Mouse (Mus musculus) large intestine, adult 2 months (tissue): ENCODE results near the gene Ubr7. TPM values are rescaled to one million over a fixed set of nuclear protein-coding genes. Genes with fewer than 3 reads are reported as not detected.

ENCODE experiments used
- DNase-seq: peaks from one replicate; pipeline ENCODE4 v3.0.0-alpha.2; 2012; ENCODE audit warnings: low read depth, low spot score
- WGBS: fragments of 180-500 bp; shearing (Covaris S2); methylation state at CpG from one replicate; pipeline ENCODE4 v1.1.7; 2018; 5-methylcytosine and 5-hydroxymethylcytosine counted together
- polyA plus RNA-seq: library from polyadenylated mRNA; depleted of rRNA; stranded (reverse); fragments of >200 nt; gene quantifications from 2 replicates; pipeline ENCODE4 v1.2.3, GENCODE M21; 2012

Gene Ubr7
- polyA plus RNA-seq, 1 experiment = 8.5 TPM

GRCm38 (mm10) chr12:102740285-102740684, 17.5 kb upstream of the Ubr7 start:
- WGBS = 62% methylated on average over 3 of the region's 3 CpGs
- DNase-seq = no peak

DNA sequence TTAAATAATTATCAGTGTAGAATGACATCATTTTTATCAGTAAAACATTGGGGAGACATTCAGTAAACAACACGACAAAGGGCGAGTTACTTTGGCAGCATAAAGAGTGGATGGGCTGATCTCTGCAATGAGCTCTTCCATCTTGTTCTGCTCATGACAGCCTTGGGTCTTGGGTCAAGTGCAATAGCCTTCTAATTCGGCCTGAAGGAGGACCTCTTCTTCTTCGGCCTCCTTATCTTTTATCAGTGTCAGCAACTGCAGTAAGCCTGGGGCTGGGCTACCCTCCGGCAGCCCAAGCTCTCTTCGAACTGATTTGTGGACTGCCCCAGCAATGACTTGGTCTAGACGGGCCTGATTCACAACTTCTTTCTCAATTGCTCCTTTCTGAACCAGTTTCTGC, 15.7 kb upstream of the Ubr7 start:
- no peak for DNase-seq
- WGBS = 89% methylated on average over 7 of the region's 7 CpGs

DNA sequence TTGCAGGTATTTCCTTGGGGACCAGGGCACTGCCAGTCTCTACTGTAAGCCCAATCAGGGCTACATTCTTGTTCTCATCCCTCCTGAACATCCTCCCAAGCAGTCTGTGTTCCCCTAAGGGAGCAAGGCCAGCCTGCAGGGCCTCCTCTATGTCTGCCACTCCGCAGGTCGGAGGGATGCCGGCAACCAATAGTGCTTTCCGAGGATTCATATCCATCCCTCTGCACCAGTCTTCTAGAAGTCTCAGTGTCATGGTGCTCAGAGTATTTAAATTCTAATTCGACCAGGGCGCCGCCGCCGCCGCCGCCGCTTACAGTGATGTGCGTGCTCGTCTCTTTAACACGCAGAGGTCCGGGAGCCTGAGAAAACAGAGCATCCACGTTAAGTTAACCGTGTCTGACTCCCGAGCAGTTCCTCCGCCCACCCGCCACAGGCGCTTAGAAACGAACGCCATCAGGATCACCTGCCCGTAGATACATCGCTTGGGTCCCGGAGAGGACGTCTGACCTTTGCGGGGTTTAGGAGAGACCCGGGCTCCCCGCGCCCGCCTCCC, 14.7 kb upstream of the Ubr7 start:
- under 1% methylated on average over 33 of the region's 33 CpGs for WGBS
- DNase-seq = no peak

DNA sequence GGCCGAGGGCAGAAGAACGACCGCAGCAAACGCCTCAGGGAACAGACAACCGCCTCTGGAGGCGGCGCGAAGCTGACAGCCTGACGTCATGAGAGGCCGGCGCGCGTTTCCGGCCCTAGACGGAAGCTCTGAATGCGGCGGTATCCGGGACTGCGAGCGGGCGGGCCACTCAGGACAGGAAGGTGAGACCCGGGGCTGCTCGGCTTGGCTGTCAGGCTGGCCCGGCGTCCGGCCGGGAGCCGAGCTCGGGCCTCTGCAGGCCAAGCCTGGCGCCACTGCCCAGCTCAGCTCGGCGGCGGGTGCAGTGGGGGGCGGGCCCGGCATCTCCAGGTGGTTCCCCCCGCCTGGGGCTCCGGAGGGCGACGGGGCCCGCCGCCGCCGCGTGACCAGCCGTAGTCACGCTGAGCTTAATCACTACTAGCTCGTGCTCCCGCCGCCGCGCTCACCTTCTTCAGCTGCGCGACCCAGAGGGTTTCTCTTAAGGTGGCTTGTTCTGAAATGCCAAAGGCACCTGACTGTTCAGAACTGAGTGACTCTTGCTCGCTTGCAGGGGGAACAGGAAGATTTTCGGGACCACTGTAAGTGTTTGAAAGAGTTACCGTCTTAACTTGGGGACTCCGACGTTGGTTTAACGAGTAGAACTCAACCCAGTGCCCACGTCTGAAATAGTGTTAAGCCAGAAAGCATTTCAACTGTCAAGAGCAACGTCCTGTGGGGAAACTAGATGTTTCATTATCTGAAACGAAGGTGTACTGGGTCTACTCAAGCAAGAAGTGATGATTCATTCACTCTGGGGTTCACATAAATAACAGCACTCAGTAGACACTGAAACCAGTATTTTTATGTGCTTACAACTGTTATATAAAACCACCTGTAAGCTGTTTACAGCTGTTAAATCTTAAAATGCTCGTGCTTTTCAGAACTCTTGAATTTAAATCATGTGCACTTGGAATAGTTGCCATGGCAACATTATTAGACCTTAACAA, 13.9 kb upstream of the Ubr7 start, which contains the start of the genes Moap1 and Tmem251:
Gene Moap1, minus strand, starts transcription at position 73 of the 986 bp plus-strand sequence.
Gene Tmem251, plus strand, starts transcription at position 174 of the 986 bp plus-strand sequence.
- DNase-seq = no peak
- under 1% methylated on average over 63 of the region's 63 CpGs for WGBS

GRCm38 (mm10) chr12:102744839-102745238, 12.9 kb upstream of the Ubr7 start:
- 51% methylated on average over 6 of the region's 6 CpGs for WGBS

GRCm38 (mm10) chr12:102748256-102748655, 9.5 kb upstream of the Ubr7 start:
- 72% methylated on average over 3 of the region's 3 CpGs for WGBS
- no peak for DNase-seq

More at GRCm38 (mm10) chr12:102744839-102745238, 12.9 kb upstream of the Ubr7 start:
- DNase-seq = no peak

GRCm38 (mm10) chr12:102756304-102756703, 1.5 kb upstream of the Ubr7 start:
- WGBS = 69% methylated on average over 7 of the region's 7 CpGs
- DNase-seq = no peak

DNA sequence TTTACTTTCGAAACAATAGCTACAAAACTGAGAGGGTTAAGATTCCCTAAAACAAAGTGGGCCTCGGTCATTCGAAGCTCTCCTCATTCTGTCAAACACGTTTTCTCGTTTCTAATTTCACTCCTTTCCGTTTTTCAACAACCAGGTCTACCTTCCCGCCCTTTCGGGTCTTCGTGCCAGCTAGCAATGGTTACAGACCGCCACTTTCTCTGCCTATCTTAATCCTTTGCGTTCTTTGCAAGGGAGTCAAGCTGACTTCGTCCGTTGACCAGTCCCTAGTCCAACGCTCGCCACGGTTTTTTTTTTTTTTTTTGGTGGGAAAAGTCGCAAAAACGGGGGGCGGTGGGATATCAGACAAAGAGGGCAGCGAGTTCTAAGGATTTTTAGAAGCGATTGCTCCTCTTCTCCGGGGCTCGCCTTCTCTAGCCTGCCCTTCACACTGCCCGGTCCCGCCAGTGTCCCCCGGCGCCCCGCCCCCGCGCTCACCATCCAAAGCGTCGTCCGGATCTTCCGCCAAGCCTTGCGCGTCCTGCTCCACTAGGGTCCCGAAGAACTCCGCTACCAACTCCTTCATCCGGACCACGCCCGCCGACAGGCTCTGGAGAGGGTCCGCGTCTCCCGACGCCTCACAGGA, 595 bp upstream of the Ubr7 start:
- 2% methylated on average over 46 of the region's 46 CpGs for WGBS
- no peak for DNase-seq

DNA sequence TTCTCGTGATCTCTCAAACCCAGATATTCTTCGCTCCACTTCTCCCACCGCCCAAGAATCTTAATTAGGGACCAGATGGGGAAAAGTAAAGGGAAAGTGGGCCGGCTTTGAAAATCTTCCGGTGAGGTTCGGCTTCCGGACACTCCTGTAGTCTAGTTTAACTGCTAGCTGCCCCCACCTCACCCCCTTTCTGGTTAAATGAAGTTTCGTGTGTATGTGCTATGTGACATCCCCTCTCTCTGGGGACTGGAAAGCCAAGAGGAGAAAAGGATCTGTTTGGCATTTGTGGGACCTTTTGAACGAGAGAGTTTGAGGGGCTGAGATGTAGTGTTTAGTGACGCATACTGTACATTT, 613 bp downstream of the Ubr7 start, which contains the start of gene Gm20604:
Gene Gm20604, minus strand, starts transcription at position 270 of the 354 bp plus-strand sequence.
- WGBS = under 1% methylated on average over 10 of the region's 10 CpGs
- DNase-seq = no peak

- WGBS = 3% methylated on average over 5 of the region's 5 CpGs
- DNase-seq = no peak
These were observed 1.2 kb downstream of the Ubr7 start for GRCm38 (mm10) chr12:102758936-102759335.

DNA sequence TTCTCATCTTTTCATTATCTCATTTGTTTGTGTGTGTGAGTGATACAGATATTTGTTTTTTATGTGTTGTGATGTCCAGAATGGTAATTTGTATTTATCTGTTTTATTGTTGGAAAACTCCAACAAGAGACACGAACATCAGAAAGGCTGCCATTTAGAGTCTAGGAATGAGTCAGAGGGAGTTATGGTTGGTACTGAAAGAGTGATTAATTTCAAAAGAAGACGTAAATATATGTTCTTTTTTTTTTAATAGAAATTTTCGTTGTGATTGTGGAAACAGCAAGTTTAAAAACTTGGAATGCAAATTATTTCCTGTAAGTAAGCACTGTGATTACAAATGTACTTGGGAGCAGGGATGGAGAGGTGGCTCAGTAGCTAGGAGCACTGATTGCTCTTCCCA, 3.9 kb downstream of the Ubr7 start:
- 79% methylated on average over 3 of the region's 3 CpGs for WGBS
- no peak for DNase-seq

GRCm38 (mm10) chr12:102763696-102764095, 5.9 kb downstream of the Ubr7 start:
- no peak for DNase-seq

DNA sequence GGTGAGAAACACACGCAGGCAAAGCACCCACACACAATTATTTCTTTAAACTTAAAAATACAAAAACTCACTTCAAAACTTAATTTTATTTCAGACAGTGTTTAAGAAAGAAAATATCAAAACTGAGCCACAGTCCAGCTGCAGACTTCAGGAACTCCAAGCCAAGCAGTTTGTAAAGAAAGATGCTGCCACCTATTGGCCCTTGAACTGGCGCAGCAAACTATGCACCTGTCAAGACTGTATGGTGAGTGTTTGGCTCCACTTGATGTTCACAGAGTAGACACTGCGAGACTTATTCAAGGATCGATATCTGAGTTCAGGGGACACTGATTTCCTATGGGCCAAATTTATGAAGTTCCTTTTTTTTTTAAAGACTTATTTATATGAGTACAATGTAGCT, 11.2 kb downstream of the Ubr7 start:
- 91% methylated on average over 4 of the region's 4 CpGs for WGBS
- no peak for DNase-seq

DNA sequence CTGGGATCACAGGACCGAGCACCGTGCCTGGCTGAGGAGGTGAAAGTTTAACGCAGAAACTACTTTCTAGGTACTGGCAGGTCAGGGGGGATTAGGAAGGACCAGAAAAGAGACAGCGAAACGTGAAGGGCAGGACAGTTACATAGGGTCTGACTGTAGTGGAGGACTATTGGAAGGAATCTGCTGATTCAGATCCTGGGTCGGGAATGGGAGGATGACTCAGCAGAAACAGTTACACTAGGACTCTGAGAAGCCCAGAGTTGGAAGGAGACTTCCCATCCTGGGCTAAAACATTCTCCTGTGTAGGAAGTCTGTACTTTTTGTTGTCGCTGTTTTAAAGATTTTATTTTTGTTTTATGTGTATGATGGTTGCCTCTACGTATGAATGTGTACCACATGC, 13.8 kb downstream of the Ubr7 start:
- 96% methylated on average over 8 of the region's 8 CpGs for whole genome bisulfite sequencing

DNA sequence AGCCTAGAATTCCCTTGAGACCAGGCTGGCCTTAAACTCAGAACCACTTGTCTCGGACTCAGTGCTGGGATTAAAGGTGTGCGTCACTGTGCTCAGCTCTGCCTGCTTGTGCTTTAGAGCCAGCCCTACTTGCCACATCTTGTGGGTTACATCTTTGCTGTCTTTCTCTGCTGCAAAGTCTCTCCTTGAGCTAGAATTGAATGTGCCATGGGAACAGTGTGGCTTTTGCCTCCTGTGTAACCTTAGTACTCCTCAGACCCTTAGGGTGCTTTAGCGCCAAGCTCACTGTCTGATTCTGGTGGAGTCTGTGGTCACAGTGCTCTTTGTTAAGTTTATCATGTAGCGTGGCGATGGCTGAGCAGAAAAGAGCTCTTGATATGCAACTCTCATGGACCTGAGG, 14.9 kb downstream of the Ubr7 start:
- WGBS = 94% methylated on average over 5 of the region's 5 CpGs
- DNase-seq = no peak

More for the DNA sequence above, 13.8 kb downstream of the Ubr7 start:
- DNase-seq = no peak

DNA sequence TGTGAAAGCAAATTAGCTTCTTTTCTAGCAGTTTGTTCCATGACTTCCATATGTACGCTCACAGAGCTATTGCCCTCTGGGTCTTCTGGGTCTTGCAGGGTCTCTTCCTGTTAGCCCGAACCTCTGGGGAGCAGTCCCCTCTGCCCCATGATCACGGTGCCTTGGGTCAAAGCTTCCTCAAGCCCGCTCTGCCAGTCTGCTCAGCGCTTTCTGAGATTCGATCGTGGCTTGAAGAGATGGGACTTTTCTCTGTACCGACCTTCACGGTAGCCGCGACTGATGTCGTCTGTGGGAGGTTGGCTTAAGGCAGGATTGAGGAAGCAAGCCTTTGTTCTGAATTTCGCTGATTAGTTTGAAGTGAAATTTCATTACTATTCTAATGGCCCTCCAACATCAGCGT, 18.3 kb downstream of the Ubr7 start:
- WGBS = 94% methylated on average over 14 of the region's 14 CpGs
- no peak for DNase-seq

GRCm38 (mm10) chr12:102778151-102778550, 20.4 kb downstream of the Ubr7 start:
- WGBS = 83% methylated on average over 5 of the region's 5 CpGs
- no peak for DNase-seq

- 71% methylated on average over 3 of the region's 3 CpGs for WGBS
- no peak for DNase-seq
These were observed 21.7 kb downstream of the Ubr7 start for GRCm38 (mm10) chr12:102779452-102779851.

DNA sequence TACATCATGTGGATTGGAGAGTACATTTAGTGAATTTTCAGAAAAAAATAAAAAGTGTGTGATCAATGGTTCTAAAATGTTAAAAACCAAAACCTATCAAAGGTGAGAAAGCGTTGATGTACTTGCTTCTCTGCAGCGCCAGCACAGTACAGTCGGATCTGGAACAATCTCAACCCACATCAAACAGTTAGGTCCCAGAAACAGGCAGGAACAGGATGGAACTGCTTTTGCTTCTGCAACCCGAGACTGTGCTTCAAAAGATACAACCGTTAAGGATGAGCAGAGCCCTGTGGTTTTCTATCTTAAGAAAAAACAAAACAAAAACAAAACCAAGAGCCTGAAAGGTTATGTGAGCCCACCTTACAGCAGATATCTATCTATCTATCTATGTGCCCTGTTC, 25.1 kb downstream of the Ubr7 start:
- DNase-seq = no peak
- WGBS = 90% methylated on average over 5 of the region's 5 CpGs

DNA sequence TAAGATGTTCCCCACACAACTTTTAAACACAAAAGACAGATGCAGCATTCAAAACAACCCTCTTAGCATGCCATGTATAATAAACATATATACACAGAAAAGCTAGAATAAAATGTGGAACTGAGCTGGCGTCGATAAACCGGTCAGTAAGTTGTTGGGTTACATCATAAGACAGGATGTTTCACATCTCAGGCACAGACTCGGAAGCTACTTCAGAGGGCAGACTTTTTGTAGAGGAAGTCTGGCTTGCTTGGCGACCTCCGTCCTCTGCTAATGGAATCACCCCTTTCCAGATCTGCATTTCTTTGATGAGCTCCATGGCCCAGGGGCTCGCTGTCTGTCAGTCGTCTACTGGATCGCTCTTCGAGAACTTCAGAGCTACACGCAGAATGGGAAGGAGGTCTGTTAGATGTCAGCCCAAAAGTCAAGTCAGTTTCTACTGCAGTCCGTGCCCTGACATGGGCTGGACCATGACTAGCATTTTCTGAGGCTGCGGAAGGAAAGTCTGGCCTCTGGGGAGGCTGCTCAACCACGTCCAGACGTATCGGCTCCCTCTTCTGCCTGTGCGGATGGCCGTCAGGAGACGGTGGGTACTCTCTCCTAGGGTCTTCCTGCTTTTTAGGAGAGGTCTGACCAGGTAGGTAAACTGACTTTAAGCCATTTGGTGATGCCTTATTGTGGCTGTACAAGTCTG, 27.3 kb downstream of the Ubr7 start:
- 88% methylated on average over 19 of the region's 19 CpGs for WGBS
- DNase-seq = no peak
